Mouse (Mus musculus) kidney, embryonic 16.5 days (tissue): ENCODE results near the gene Mpp3. TPM values are rescaled to one million over a fixed set of nuclear protein-coding genes. Genes with fewer than 3 reads are reported as not detected.

Experiments used
- ATAC-seq: fragments of 200-750 bp; cut with Nextera tagmentation; 2 replicates; pipeline ENCODE4 v1.8.0; 2017; ENCODE audit warnings: moderate TSS enrichment; ENCODE audit not compliant: low FRiP score, low TSS enrichment
- H3K27ac ChIP-seq: fragments of 300-500 bp; sonication (generic); 2 replicates; pipeline ENCODE4 v1.5.1; 2014; ENCODE audit warnings: low read length
- H3K27me3 ChIP-seq: fragments of 300-500 bp; sonication (generic); 2 replicates; pipeline ENCODE4 v1.6.1; 2014; ENCODE audit warnings: low read length, control low read depth, mixed read lengths; ENCODE audit not compliant: insufficient read depth
- H3K36me3 ChIP-seq: fragments of 300-500 bp; sonication (generic); 2 replicates; pipeline ENCODE4 v1.6.1; 2014; ENCODE audit warnings: low read length, control low read depth, mixed read lengths; ENCODE audit not compliant: insufficient read depth
- H3K4me1 ChIP-seq: fragments of 300-500 bp; sonication (generic); 2 replicates; pipeline ENCODE4 v1.6.1; 2014; ENCODE audit warnings: low read length, control low read depth, mixed read lengths; ENCODE audit not compliant: insufficient read depth
- H3K4me2 ChIP-seq: fragments of 300-500 bp; sonication (generic); replicated peaks from 2 replicates; pipeline ENCODE4 v1.6.1; 2014; ENCODE audit warnings: low read depth, low read length
- H3K4me3 ChIP-seq: fragments of 300-500 bp; sonication (generic); 2 replicates; pipeline ENCODE4 v1.5.1; 2014; ENCODE audit warnings: mild to moderate bottlenecking, low read length
- H3K9ac ChIP-seq: fragments of 300-500 bp; sonication (generic); replicated peaks from 2 replicates; pipeline ENCODE4 v1.6.1; 2014; ENCODE audit warnings: low read length
- H3K9me3 ChIP-seq: fragments of 300-500 bp; sonication (generic); 2 replicates; pipeline ENCODE4 v1.6.1; 2016; ENCODE audit warnings: low read length, control low read depth
- WGBS: fragments of 180-500 bp; shearing (Covaris S2); extraction: QIAGEN DNeasy Blood & Tissue Kit; methylation state at CpG from one replicate; pipeline ENCODE4 v1.1.7; 2014; 5-methylcytosine and 5-hydroxymethylcytosine counted together
- polyA plus RNA-seq: library from polyadenylated mRNA; unstranded; fragments of >200 nt; fragmentation: Nextera tagmentation; extraction: Ambion mirVana; gene quantifications from 2 replicates; pipeline ENCODE4 v1.2.1, GENCODE M21; 2015

Mpp3 gene
- polyA plus RNA-seq, 1 experiment from 2014 or later = 7.2 TPM

DNA sequence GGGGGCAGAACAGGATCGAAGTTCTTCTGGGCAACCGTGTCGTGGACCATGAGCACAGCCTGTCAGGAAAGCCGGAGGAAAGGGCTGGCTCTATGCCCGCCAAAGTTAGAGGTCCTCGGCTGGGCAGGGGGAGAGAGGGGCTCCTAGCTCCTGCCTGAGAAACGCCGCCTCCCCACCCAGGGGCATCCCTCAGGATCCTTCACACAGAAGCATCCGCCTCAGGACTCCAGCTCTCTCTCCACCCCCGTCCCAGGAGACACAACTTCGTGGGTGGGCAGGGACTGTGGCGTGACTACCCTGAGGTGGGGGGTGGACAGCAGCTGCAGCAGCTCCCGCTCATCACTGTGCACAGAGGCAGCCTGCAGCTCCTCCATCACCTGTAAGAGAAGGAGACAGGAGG lies 4.9 kb downstream of the Mpp3 start:
- H3K4me3 ChIP-seq = no peak overlapping the region
- no peak overlapping the region for H3K27ac ChIP-seq
- ATAC-seq = no peak
- no peaks in the 10 kb centered on the region for H3K9me3 ChIP-seq
- peaks cover 23% of the 10 kb centered on the region for H3K27me3 ChIP-seq
- no peaks in the 10 kb centered on the region for H3K36me3 ChIP-seq
- H3K4me1 ChIP-seq = peaks cover 24% of the 10 kb centered on the region
- no peak overlapping the region for H3K9ac ChIP-seq
- WGBS = 75% methylated on average over 12 of the region's 13 CpGs
- no peak overlapping the region for H3K4me2 ChIP-seq

DNA sequence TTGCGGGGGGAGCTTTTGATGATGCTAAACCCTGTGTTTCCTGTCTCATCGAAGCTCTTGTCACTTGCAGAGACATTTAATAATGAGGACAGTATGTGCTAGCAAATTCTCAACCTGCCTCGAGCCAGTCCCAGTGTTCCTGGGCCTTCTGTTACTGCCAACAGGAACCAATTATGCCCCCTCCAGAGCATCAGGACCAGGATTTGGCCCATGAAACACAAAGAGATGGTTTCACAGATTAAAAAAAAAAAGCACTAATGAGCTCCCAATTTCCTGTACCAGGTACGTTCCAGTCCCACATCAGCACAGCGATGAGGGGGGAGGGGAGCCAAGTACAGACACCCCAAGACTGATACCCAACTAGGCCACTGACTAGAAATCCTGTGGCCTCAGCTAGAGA lies 7.1 kb downstream of the Mpp3 start:
- H3K4me2 ChIP-seq = no peak overlapping the region
- ATAC-seq = no peak
- H3K4me3 ChIP-seq = no peak overlapping the region
- H3K36me3 ChIP-seq = 0 out of 2 replicates have a peak, but pooled peaks cover 5% of the 10 kb centered on the region
- H3K9ac ChIP-seq = no peak overlapping the region
- H3K27ac ChIP-seq = no peak overlapping the region
- H3K9me3 ChIP-seq = no peaks in the 10 kb centered on the region
- 74% methylated on average over 5 of the region's 5 CpGs for WGBS
- H3K27me3 ChIP-seq = peaks cover 18% of the 10 kb centered on the region
- peaks cover 9% of the 10 kb centered on the region for H3K4me1 ChIP-seq

DNA sequence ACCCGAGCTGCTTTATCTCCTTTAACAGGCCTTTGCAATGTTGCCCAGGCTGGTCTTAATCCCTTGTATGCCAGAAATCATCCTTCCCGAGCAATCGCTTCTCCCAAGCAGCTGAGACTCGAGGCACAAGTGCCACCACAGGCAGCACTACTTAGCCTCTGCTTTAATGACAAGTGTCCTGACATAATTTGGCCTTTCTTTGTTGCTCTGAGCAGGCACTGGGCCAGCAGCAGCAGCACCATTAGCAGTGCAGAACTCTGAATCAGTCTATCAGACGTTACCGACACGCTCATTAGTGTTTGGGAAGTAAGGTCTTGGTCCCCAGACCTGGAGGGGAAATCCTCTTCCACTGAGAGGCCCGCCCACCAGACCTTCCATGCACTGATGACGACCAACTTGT lies 8.5 kb downstream of the Mpp3 start:
- 79% methylated on average over 9 of the region's 9 CpGs for WGBS
- H3K9ac ChIP-seq = no peak overlapping the region
- no peak for ATAC-seq
- peaks cover 10% of the 10 kb centered on the region for H3K27me3 ChIP-seq
- H3K36me3 ChIP-seq = 0 out of 2 replicates have a peak, but pooled peaks cover 5% of the 10 kb centered on the region
- no peaks in the 10 kb centered on the region for H3K9me3 ChIP-seq
- peaks cover 4% of the 10 kb centered on the region; the same call in 1 of the 2 replicates for H3K4me1 ChIP-seq
- no peak overlapping the region for H3K27ac ChIP-seq
- H3K4me3 ChIP-seq = no peak overlapping the region
- no peak overlapping the region for H3K4me2 ChIP-seq

DNA sequence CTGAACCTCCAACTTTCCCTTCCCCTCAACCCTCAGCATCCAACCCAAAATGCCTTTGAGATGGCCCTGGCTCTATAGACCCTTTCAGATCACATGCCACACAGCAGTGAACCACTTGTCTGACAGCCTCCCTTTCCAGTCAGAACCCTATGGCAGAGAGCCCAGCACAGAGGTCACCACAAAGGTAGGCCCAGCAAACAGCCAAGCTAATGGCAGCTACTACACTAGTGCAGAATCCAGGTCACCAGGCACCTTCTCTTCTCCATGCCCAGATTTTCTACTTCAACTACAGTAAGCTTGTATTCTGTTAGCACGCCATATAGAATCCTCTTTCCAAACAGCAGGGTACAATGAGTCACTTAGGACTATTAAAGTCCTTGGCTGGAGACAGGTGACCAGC lies 12.1 kb downstream of the Mpp3 start:
- Histone ChIP-seq H3K36me3 (peaks cover 9% of the 10 kb centered on the region; the same call in 1 of the 2 replicates), H3K27me3 (no peaks in the 10 kb centered on the region; the same call in 1 of the 2 replicates), H3K9me3 (no peaks in the 10 kb centered on the region), H3K27ac (no peak overlapping the region), H3K4me2 (no peak overlapping the region), H3K9ac (no peak overlapping the region), H3K4me1 (peaks cover 4% of the 10 kb centered on the region; the same call in 1 of the 2 replicates), H3K4me3 (no peak overlapping the region)
- ATAC-seq = 0 out of 2 replicates have a peak, but pooled peaks have one; percentile 6
- 91% methylated on average over 1 of the region's 1 CpGs for WGBS

DNA sequence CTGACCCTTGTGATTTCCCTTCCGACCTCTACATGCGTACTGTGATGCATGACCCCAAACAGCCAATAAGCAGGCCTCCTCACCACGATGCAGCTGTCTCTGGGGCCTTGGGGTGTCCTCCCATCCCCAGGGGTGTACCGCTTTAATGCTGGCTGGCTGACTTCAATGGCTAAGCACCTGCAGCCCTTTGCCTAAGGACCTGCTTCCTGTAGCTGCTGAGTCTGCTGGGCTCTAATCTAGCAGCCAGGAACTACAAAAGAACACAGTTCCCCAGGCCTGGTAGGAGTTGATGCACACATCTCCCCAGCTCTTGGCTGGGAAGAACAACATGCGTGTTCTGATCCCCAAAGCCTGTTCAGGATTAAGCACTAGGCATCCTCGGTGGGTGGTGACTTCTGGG lies 12.8 kb downstream of the Mpp3 start:
- Histone ChIP-seq H3K27me3 (no peaks in the 10 kb centered on the region; the same call in 1 of the 2 replicates), H3K9ac (no peak overlapping the region), H3K4me3 (no peak overlapping the region), H3K36me3 (peaks cover 9% of the 10 kb centered on the region), H3K4me2 (no peak overlapping the region), H3K4me1 (peaks cover 4% of the 10 kb centered on the region; the same call in 1 of the 2 replicates), H3K27ac (0 out of 2 replicates have a peak overlapping the region, but pooled peaks have one; percentile 16), H3K9me3 (no peaks in the 10 kb centered on the region)
- WGBS = 49% methylated on average over 6 of the region's 6 CpGs
- ATAC-seq = 0 out of 2 replicates have a peak, but pooled peaks have one; percentile 27

DNA sequence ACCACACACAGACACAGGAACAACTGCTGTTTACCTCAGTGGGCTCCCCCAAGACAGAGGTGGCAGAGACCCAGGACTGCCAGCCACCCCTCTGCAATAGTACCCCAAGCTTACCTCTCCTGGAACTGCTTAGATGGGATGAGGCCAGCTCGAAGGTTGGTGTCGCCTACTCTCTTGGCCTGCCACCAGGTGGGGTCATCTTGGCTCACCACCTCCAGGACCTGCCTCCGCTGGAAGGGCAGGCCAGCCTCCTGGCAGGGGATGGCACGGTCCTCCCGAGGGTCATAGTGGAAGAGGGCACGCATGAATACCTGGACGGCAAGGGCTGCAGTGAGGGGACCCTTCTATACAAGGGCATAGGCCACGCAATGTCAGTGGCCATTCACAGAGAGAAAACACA lies 15.1 kb downstream of the Mpp3 start:
- no peak overlapping the region for H3K27ac ChIP-seq
- H3K4me3 ChIP-seq = no peak overlapping the region
- H3K4me1 ChIP-seq = peaks cover 4% of the 10 kb centered on the region; the same call in 1 of the 2 replicates
- H3K4me2 ChIP-seq = no peak overlapping the region
- H3K36me3 ChIP-seq = peaks cover 9% of the 10 kb centered on the region
- no peak overlapping the region for H3K9ac ChIP-seq
- H3K9me3 ChIP-seq = no peaks in the 10 kb centered on the region
- H3K27me3 ChIP-seq = no peaks in the 10 kb centered on the region; the same call in 1 of the 2 replicates
- 77% methylated on average over 8 of the region's 8 CpGs for WGBS
- ATAC-seq = no peak

DNA sequence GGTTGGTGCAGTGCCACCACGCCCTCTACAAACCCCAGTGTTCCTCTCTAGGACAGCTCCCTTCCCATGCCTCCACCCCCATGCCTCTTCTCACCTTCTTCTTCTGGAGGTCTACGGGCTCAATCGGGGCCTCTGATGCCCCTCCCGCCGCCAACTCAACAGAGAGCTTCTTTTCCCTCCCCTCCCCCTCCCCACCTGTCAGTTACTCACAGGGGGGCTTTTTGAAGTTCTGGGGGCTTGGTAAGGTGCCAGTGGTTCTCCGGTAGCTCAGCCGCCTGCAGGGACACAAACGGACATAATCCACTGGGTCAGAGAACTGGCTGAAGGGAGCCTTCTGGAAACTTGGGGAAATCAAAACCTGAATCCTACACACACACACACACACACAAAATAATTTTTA lies 16.8 kb downstream of the Mpp3 start:
- Histone ChIP-seq H3K9ac (no peak overlapping the region), H3K27me3 (peaks cover 6% of the 10 kb centered on the region; the same call in 1 of the 2 replicates), H3K4me1 (peaks cover 4% of the 10 kb centered on the region; the same call in 1 of the 2 replicates), H3K4me2 (no peak overlapping the region), H3K4me3 (no peak overlapping the region), H3K9me3 (no peaks in the 10 kb centered on the region), H3K27ac (no peak overlapping the region), H3K36me3 (peaks cover 8% of the 10 kb centered on the region)
- WGBS = 87% methylated on average over 8 of the region's 8 CpGs
- ATAC-seq = no peak

DNA sequence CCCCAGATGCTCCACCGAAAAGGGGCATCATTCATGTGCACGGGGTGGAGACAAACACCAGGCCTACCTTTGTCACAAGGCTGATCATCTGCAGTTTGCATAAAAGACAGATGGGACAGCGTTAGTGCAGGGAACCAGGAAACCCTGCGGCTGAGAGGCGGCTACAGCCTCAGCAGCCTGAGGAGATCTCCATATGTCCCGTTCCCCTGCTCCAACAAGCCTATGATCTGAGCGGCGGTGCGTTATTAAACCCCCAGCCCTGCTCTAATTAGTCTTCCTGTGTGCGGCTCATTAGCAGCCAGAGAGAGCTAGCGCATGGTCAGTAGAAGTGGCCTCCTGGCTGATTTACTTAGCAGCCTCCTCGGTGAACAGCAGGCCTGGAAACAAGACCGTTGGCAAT lies 18.1 kb downstream of the Mpp3 start:
- H3K9ac ChIP-seq = no peak overlapping the region
- peaks cover 8% of the 10 kb centered on the region for H3K36me3 ChIP-seq
- H3K9me3 ChIP-seq = no peaks in the 10 kb centered on the region
- H3K4me3 ChIP-seq = no peak overlapping the region
- WGBS = 49% methylated on average over 13 of the region's 13 CpGs
- ATAC-seq = no peak
- H3K27ac ChIP-seq = no peak overlapping the region
- H3K27me3 ChIP-seq = peaks cover 6% of the 10 kb centered on the region; the same call in 1 of the 2 replicates
- H3K4me1 ChIP-seq = no peaks in the 10 kb centered on the region; the same call in 1 of the 2 replicates
- H3K4me2 ChIP-seq = no peak overlapping the region

DNA sequence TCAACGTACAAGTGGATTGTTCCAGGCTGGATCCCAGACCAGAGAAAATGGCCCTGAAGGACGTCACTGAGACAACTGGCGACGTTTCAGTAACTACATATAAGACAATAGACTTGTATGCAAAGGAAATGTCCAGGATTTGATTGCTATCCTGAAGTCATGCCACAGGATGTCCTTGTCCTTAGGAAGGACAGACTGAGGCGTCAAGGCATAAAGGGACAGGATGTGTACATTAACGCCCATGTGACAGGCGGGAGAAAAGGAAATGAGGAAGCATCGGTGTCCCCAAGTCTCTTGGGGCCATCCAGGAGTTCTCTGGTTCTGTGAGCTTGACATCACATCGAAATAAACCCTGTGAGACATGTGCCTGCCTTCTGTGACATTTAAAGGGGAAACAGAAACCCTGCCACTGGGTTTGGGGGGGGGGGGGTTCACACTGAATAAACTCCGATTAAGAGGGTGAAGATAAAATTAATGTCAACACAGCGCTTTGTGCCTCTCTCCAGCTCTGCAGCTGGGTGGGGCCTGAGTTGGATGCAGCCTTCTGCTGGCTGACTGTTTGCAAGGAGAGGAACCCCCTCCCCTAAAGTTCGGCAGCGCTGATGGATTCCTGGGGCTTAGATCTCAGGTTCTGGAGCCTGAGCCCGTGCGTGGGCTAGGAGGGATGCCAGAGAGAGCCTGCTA lies 19.2 kb downstream of the Mpp3 start:
- peaks cover 6% of the 10 kb centered on the region; the same call in 1 of the 2 replicates for H3K27me3 ChIP-seq
- no peaks in the 10 kb centered on the region; the same call in 1 of the 2 replicates for H3K9me3 ChIP-seq
- H3K27ac ChIP-seq = no peak overlapping the region
- H3K4me2 ChIP-seq = no peak overlapping the region
- H3K36me3 ChIP-seq = peaks cover 14% of the 10 kb centered on the region
- H3K4me3 ChIP-seq = no peak overlapping the region
- WGBS = 77% methylated on average over 15 of the region's 15 CpGs
- H3K9ac ChIP-seq = no peak overlapping the region
- no peaks in the 10 kb centered on the region for H3K4me1 ChIP-seq
- ATAC-seq = no peak

DNA sequence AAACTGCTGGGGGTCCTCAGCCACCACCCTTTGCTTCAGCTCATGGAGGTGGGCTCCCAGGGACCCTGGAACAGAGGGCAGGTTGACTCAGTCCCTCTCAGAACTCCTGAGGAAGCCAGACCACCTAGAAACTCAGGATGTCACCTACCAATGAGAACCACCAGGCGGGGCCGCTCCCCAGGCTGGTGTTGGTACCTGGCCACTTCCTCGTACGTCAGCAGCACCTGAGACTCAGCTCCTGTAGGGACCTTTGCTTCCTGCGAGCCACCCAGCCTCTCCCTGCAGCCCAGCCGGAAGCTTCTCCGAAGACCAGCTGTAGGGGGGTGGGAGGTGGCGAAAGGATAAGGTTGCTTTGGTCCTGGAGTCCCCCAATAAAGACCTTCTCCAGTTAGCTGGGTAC lies 19.9 kb downstream of the Mpp3 start:
- no peaks in the 10 kb centered on the region for H3K4me1 ChIP-seq
- no peak overlapping the region for H3K9ac ChIP-seq
- H3K4me2 ChIP-seq = no peak overlapping the region
- peaks cover 6% of the 10 kb centered on the region; the same call in 1 of the 2 replicates for H3K27me3 ChIP-seq
- no peak overlapping the region for H3K27ac ChIP-seq
- peaks cover 14% of the 10 kb centered on the region for H3K36me3 ChIP-seq
- H3K4me3 ChIP-seq = no peak overlapping the region
- ATAC-seq = no peak
- WGBS = 85% methylated on average over 8 of the region's 8 CpGs
- no peaks in the 10 kb centered on the region; the same call in 1 of the 2 replicates for H3K9me3 ChIP-seq
